Mouse (Mus musculus) small intestine, adult 2 months (tissue): ENCODE results near the gene Rgl2.

Experiments used
- CTCF ChIP-seq: fragments of 200-500 bp; IDR thresholded peaks from 2 replicates; pipeline ENCODE4 v1.5.1; 2012; ENCODE audit warnings: low read depth, mild to moderate bottlenecking, control low read depth, inconsistent platforms, low read length, moderate library complexity, mixed read lengths; ENCODE audit not compliant: insufficient replicate concordance, insufficient read length; ENCODE audit errors: extremely low read depth
- POLR2A ChIP-seq: fragments of 200-500 bp; IDR thresholded peaks from 2 replicates; pipeline ENCODE4 v1.6.1; 2012; ENCODE audit warnings: low read depth, mild to moderate bottlenecking, control low read depth, inconsistent platforms, low read length, moderate library complexity

- TF ChIP-seq CTCF (no peak), POLR2A (no peak)
These were observed 18.2 kb downstream of the Rgl2 start for GRCm38 (mm10) chr17:33947430-33948089.
